Mouse (Mus musculus) c-Kit-positive CD71-positive TER-119-positive erythroid progenitor cells, embryonic 14.5 days (primary cell): ENCODE data around the gene St3gal4.

Source experiments
- DNase-seq: peaks from one replicate; pipeline ENCODE4 v3.0.0-alpha.2; 2013; ENCODE audit warnings: low spot score

Gene St3gal4

DNA sequence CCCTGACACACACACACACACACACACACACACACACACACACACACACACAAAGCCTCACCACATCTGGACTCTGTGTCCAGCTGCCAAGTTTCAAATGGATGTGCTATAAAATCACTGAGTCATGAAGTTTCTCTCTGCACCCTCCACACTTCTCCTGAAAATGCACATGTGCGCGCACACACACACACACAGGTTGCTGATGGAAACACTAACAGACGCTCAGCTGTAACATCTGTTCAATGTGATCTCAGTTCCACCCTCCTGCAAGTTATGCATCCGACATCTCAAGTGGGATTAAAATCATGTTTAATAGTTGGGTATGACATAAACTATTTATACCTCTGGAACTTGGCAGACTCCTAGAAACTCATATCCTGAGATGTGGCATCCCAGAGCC, 115.0 kb downstream of the St3gal4 start:
- DNase-seq, result no peak

GRCm38 (mm10) chr9:34997880-34998865, 120.9 kb downstream of the St3gal4 start:
- no peak for DNase-seq
